Mouse (Mus musculus) C2C12 (cell line): ENCODE results near the gene Hist1h2ak.

Experiments used
- CTCF ChIP-seq: IDR thresholded peaks from one replicate; pipeline ENCODE4 v1.5.1; 2011; ENCODE audit not compliant: control insufficient read depth, insufficient read depth, insufficient read length
- USF1 ChIP-seq: IDR thresholded peaks from one replicate; pipeline ENCODE4 v1.6.1; 2011; ENCODE audit warnings: low read depth, mild to moderate bottlenecking, control low read depth, moderate library complexity

- TF ChIP-seq USF1 = no peak
- no peak for TF ChIP-seq CTCF
Observed at GRCm38 (mm10) chr13:21751827-21752226, 1.8 kb downstream of the Hist1h2ak start.
